Mouse (Mus musculus) granulocyte monocyte progenitor cell, adult 5-6 weeks (primary cell): ENCODE measurements around the gene B130006D01Rik. TPM values are rescaled to one million over a fixed set of nuclear protein-coding genes. Genes with fewer than 3 reads are reported as not detected.
"Not testable (repeated sequence)": the region's sequence is repeated elsewhere in the genome, so short reads cannot be mapped to it uniquely, and the experiment has no call there.

Experiments used
- ATAC-seq: replicated peaks from 2 replicates; pipeline ENCODE4 v1.8.0; 2016; ENCODE audit warnings: mild to moderate bottlenecking, moderate TSS enrichment, inconsistent platforms; ENCODE audit not compliant: poor library complexity, severe bottlenecking
- total RNA-seq, 2 experiments: library from RNA; stranded (forward) in 1 of 2; stranded (reverse) in 1 of 2; fragments of 200-712, 200-1000 nt in 1 of 2; fragments of >200 nt in 1 of 2; fragmentation: Nextera tagmentation in 1 of 2; gene quantifications; 2 replicates each; pipeline ENCODE4 v1.2.3; 2014 to 2017

The B130006D01Rik gene
- total RNA-seq, 2 experiments from 2014 or later: 1.0 to 4.4 TPM

GRCm38 (mm10) chr11:95712563-95713224 is 10.7 kb upstream of the B130006D01Rik start, which contains the start of gene Zfp652:
TSS of gene Zfp652 (plus strand) at chr11:95712673.
- peak; percentile 73 for ATAC-seq

- peak; percentile 26 for ATAC-seq
Observed at GRCm38 (mm10) chr11:95713225-95713810, 10.1 kb upstream of the B130006D01Rik start.

GRCm38 (mm10) chr11:95713811-95714241 is 9.6 kb upstream of the B130006D01Rik start:
- peak; percentile 55 for ATAC-seq

DNA sequence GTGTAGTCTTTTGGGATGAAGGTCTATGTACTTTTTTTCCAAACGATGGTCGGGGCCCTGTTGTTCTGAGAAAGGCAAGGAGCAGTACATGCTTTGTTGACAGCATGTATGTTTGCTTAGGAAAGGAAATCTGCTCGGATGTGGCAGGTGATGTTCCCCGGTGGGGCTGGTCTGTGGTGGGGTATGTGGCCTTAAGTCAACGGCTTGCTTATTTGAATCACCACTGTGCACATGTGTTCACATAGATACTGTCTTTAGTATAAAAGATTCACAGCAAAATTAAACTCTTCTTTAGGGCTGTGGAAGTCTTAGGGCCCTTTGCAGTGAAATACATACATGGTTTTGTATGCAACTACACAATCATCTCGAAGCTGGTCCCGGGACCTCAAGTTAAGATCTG is 9.0 kb upstream of the B130006D01Rik start:
- ATAC-seq: no peak

GRCm38 (mm10) chr11:95716136-95716535 is 7.3 kb upstream of the B130006D01Rik start:
- ATAC-seq: no peak

DNA sequence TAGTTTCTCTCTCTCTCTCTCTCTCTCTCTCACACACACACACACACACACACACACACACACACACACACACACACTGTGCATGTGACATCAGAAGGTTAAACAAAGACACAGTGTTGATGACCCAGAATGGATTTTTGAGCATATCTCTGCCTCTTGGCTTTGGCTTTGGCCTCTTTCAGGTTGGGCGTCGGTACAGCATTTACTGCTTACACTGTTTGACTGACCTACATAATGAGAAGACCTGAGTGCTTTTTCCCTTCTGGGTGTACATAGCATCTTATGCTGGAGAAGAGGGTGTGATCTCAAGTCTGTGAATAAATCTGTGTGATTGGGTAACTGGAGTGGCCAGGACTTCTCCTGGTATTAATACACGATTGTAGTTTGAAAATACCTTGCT is 4.0 kb upstream of the B130006D01Rik start:
- ATAC-seq: no peak

- ATAC-seq: no peak
Observed at GRCm38 (mm10) chr11:95724466-95724865, 1.1 kb downstream of the B130006D01Rik start.

GRCm38 (mm10) chr11:95726156-95726555 is 2.8 kb downstream of the B130006D01Rik start:
- no peak for ATAC-seq

- no peak for ATAC-seq
Observed at GRCm38 (mm10) chr11:95727947-95728346, 4.6 kb downstream of the B130006D01Rik start.

- ATAC-seq: peak; percentile 74
Observed at GRCm38 (mm10) chr11:95728916-95729907, 5.8 kb downstream of the B130006D01Rik start.

GRCm38 (mm10) chr11:95734485-95734884 is 11.1 kb downstream of the B130006D01Rik start:
- no peak for ATAC-seq

DNA sequence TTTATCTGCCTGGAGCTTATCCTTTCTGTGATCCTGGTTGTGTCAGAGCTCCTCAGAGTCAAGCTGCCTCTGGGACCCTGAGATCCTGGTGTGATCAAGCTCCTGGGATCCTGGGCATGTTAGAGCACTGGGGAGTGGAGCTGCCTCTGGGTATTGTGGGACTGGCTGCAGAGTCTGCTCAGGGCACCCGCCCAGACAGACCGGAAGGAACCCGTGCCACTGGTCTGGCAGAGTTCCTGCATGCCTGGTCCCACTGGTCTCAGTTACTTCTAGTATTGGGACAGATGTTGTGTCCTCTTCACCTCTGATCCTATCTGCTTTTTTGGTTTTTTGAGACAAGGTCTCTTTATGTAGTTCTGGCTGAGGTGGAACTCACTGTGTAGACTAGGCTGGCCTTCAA is 14.4 kb downstream of the B130006D01Rik start:
- ATAC-seq: peak; percentile 48; the same call in 1 of the 2 replicates

DNA sequence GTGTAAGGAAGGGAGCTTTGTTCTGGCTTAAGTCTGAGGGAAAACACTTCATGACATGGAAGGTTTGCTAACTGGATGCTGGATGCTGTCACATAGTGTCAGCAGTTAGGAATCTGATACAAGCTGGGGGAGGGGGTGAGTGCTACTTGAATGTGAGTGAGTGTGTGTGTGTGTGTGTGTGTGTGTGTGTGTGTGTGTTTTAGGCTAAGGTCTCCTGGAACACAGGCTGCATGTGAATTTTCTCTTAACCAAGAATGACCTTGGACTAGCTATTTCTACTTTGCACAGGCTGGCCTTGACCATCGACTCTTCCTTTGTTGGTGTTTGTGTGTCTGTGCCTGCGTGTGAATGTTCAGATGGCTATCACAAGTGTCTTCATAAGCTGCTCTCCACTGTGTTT is 21.1 kb downstream of the B130006D01Rik start:
- ATAC-seq: no peak

GRCm38 (mm10) chr11:95746821-95747220 is 23.4 kb downstream of the B130006D01Rik start:
- ATAC-seq: no peak

GRCm38 (mm10) chr11:95748331-95748730 is 24.9 kb downstream of the B130006D01Rik start:
- no peak for ATAC-seq

DNA sequence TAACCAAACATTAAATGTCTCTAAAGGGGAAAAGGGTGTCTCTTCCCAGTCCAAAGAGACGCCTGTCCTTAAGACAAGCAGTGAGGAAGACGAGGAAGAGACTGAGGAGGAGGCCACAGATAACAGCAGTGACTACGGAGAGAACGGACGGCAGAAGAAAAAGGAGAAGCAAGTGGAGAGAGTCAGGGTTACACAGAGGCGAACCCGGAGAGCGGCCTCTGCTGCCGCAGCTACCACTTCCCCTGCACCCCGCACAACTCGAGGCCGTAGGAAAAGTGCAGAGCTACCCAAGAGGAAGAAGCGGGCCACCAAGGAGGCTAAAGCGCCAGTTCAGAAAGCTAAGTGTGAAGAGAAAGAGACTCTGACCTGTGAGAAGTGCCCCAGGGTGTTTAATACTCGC is 26.2 kb downstream of the B130006D01Rik start:
- ATAC-seq: peak; percentile 83

DNA sequence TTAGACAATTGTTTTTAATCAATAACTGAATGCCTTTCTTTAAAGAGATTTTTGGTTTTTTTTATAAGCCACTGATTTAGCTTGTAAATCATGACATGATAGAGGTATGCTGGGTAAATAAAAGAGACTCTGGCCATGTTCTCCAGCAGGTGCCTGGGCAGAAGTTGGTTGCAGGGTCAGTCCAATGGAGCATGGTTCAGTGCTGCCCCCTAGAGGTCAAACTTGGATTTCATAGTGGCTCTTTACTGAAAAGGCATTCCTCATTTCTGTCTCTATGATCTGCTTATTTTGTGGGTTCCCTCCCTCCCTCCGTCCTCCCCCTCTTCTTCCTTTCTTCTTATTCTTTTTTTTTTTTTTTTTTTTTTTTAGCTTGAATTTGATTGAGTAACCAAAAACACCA is 27.6 kb downstream of the B130006D01Rik start:
- ATAC-seq: peak; percentile 71

DNA sequence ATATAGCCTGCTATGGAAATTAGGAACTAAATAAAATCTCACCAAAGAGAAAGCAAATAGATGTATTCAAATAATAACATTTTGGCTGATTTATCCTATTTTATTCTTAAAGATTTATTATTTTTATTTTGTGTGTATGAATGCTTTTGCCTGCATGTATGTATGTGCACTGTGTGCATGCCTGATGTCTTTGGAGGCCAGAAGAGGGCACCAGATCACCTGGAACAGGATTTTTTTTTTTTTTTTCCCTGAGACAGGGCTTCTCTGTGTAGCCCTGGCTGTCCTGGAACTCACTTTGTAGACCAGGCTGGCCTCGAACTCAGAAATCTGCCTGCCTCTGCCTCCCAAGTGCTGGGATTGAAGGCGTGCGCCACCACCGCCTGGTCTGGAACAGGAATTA is 31.8 kb downstream of the B130006D01Rik start:
- not testable (repeated sequence) for ATAC-seq

- ATAC-seq: no peak
Observed at GRCm38 (mm10) chr11:95760521-95760920, 37.1 kb downstream of the B130006D01Rik start.

GRCm38 (mm10) chr11:95762996-95763395 is 39.6 kb downstream of the B130006D01Rik start:
- no peak for ATAC-seq

- ATAC-seq: no peak
Observed at GRCm38 (mm10) chr11:95764806-95765205, 41.4 kb downstream of the B130006D01Rik start.
